Mouse (Mus musculus) mouse embryonic stem cell (cell line): Measurements from ENCODE around the gene Mstn.

Experiments
- in situ Hi-C, 2 experiments: fragments of 300-500 bp; cut with MboI; formaldehyde crosslinking; loops; 1 replicate in 1 of 2; 3 replicates in 1 of 2; pipeline ENCODE4 v1.14.3; 2019 to 2020; ENCODE audit warnings: low sequenced_read_pairs in 2 of 2, low pct_unique_long_range_greater_than_20kb in 1 of 2, mixed read lengths in 1 of 2; ENCODE audit not compliant: unreplicated experiment in 1 of 2

Mstn gene

GRCm38 (mm10) chr1:53061340-53061739 lies at the start of gene Mstn:
Gene Mstn (plus strand): TSS chr1:53061640.
- in situ Hi-C loops, result loop anchor here (25.0 kb wide), 3 partner anchors 301 to 626 kb away; partner anchors contain the start of genes Asdurf (in 1 of the 2), Asnsd1 (in 1 of the 2) and Gm28551 (in 1 of the 2)

- in situ Hi-C loops, result no loop called here
Observed at GRCm38 (mm10) chr1:53014716-53015115, 46.7 kb upstream of the Mstn start.

- in situ Hi-C loops, result no loop called here
Observed at GRCm38 (mm10) chr1:53015606-53016005, 45.8 kb upstream of the Mstn start.

GRCm38 (mm10) chr1:53018746-53019505 lies 42.5 kb upstream of the Mstn start:
- in situ Hi-C loops, result no loop called here

DNA sequence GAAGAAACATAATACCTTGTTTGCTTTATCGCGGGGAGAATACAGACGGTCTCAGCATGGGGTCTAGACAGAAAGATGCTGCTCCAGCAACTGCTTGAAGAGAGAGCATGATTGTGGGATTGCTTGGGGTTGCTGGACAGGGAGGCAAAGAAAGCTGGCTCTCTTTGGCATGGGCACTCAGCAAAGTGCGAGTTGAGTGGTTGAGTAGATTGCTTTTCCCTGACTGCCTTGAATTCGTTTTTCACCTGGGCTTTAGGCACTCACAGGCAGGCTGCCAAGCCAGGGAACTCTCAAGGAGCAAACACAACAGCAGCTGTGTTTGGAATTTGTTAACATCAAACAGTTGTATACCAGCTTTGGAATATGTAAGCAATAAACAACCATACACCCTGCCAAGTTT lies 41.4 kb upstream of the Mstn start, which contains the start of gene 1700019D03Rik:
Gene 1700019D03Rik, minus strand, starts transcription at position 101 of the 400 bp plus-strand sequence.
- in situ Hi-C loops, result no loop called here

- in situ Hi-C loops, result no loop called here
Observed at GRCm38 (mm10) chr1:53032550-53032949, 28.9 kb upstream of the Mstn start.

DNA sequence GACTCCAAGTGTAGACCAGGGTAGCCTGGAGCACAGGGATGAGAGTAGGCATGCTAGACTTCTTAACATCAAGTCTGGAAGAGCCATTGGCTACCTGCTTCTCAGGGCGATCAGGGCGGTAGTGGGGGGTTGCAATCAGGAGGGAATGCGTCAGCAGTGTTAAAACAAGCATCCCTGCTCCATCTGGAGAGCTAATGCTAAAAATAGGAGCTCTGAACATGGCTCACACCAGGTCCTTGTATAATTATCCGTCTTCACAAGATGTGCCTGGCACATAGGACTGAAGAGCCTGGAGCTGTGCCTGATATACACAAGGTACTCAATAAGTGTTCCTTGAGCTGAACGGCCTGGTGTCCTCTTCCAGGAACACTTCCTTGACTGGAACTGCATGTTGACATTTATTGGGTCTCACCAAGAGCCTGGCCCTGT lies 24.0 kb upstream of the Mstn start:
- in situ Hi-C loops, result no loop called here

DNA sequence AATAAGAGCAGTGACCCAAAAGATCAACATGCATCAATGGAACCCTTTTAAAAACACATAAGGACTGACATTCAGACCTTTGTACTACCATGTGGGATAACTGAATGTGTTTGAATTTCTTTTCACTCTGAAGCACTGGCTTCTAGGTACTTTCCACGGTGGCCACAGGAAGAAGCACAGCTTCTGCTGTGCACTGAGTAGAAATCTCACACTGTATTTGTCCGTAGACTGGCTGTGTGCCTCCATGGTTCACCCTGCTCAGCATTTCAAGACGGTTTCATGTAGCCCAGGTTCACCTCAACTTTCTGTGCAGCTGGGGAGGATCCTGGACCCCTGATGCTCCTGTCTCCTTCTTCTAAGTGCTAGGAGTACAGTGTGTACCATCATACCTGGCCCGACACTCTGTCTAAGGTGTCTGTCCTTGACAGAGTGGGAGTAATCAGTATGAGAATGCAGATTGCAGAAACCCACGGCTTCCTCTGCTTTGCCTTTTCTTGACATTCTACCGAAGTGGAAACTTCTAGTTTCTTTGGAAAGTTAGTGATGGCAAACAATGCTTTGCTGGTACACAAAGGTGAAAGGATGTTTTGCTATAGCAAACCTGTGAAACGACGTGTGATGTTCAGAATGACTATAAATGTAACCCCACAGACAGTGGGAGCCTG lies 11.5 kb upstream of the Mstn start:
- in situ Hi-C loops, result loop anchor here (25.0 kb wide), 3 partner anchors 312 to 637 kb away; partner anchors contain the start of genes Asdurf (in 1 of the 2), Asnsd1 (in 1 of the 2) and Gm28551 (in 1 of the 2)

GRCm38 (mm10) chr1:53053087-53054022 lies 8.1 kb upstream of the Mstn start:
- in situ Hi-C loops, result loop anchor here (25.0 kb wide), 3 partner anchors 309 to 634 kb away; partner anchors contain the start of genes Asdurf (in 1 of the 2), Asnsd1 (in 1 of the 2) and Gm28551 (in 1 of the 2)

DNA sequence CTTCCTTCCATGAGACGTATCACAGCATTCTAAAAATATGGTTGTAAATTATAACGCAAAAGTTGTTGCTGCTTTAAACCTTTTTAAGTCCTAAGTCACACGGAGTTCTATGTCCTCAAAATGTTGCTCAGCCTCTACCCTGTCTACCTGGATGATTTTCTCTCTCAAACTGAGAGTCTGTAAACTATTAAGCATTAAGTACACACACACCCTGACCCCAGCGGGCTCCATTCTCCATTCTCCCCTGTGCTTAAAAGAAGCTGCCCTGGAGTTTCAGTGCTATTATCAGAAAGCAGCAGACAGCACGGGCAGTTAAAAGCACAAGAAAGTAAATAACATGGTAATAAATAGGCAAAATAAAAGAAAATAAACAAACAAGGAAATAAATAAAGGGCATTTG lies 2.3 kb upstream of the Mstn start:
- in situ Hi-C loops, result loop anchor here (25.0 kb wide), 3 partner anchors 303 to 628 kb away; partner anchors contain the start of genes Asdurf (in 1 of the 2), Asnsd1 (in 1 of the 2) and Gm28551 (in 1 of the 2)

GRCm38 (mm10) chr1:53060499-53060898 lies 941 bp upstream of the Mstn start:
- in situ Hi-C loops, result loop anchor here (25.0 kb wide), 3 partner anchors 302 to 627 kb away; partner anchors contain the start of genes Asdurf (in 1 of the 2), Asnsd1 (in 1 of the 2) and Gm28551 (in 1 of the 2)

GRCm38 (mm10) chr1:53061871-53062608 lies 600 bp downstream of the Mstn start:
- in situ Hi-C loops, result loop anchor here (25.0 kb wide), 3 partner anchors 300 to 625 kb away; partner anchors contain the start of genes Asdurf (in 1 of the 2), Asnsd1 (in 1 of the 2) and Gm28551 (in 1 of the 2)

GRCm38 (mm10) chr1:53063921-53064320 lies 2.5 kb downstream of the Mstn start:
- in situ Hi-C loops, result loop anchor here (25.0 kb wide), 3 partner anchors 298 to 623 kb away; partner anchors contain the start of genes Asdurf (in 1 of the 2), Asnsd1 (in 1 of the 2) and Gm28551 (in 1 of the 2)

GRCm38 (mm10) chr1:53069726-53070514 lies 8.5 kb downstream of the Mstn start:
- in situ Hi-C loops, result loop anchor here (25.0 kb wide), 3 partner anchors 292 to 617 kb away; partner anchors contain the start of genes Asdurf (in 1 of the 2), Asnsd1 (in 1 of the 2) and Gm28551 (in 1 of the 2)

GRCm38 (mm10) chr1:53070664-53071175 lies 9.3 kb downstream of the Mstn start:
- in situ Hi-C loops, result loop anchor here (25.0 kb wide), 3 partner anchors 292 to 617 kb away; partner anchors contain the start of genes Asdurf (in 1 of the 2), Asnsd1 (in 1 of the 2) and Gm28551 (in 1 of the 2)

GRCm38 (mm10) chr1:53076656-53077055 lies 15.2 kb downstream of the Mstn start:
- in situ Hi-C loops, result no loop called here
